Mouse (Mus musculus) erythroblast, embryonic 14.5 days (primary cell): ENCODE results near the gene Fbxo40.

ENCODE experiments used
- GATA1 ChIP-seq: IDR thresholded peaks from 2 replicates; pipeline ENCODE4 v1.6.1; 2012; ENCODE audit warnings: low read length, inconsistent platforms, mixed read lengths
- TAL1 ChIP-seq: IDR thresholded peaks from 3 replicates; pipeline ENCODE4 v1.6.1; 2012; ENCODE audit warnings: low read length, inconsistent platforms, mixed read lengths

DNA sequence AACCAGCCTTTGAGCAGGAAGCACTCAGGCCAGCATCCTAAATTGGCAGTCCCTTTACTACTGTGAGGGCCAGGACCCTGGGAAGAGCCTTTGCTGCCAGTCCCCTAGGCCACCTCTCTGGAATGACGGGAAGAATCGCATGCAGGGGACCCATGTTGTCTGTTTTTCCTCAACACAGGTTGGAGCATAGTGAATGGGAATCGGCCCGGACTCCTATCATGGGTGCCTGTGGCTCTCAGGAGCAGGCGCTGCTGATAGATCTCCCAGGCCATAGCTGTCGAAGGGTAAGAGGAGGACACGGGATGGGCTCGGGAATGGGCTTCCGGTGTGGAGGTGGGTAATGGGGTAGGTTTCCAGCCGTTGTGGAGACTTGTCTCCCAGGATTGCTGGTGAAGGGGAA is 58.9 kb downstream of the Fbxo40 start:
- TF ChIP-seq GATA1: no peak
- no peak for TF ChIP-seq TAL1
